Mouse (Mus musculus): ENCODE data around the gene Cnot1.
A peak's percentile ranks its signal among the peaks of the same experiment; 100 is the strongest.
"Not testable (repeated sequence)": the region's sequence is repeated elsewhere in the genome, so short reads cannot be mapped to it uniquely, and the experiment has no call there.

Gene Cnot1

GRCm38 (mm10) chr8:95816044-95816708, 8.9 kb upstream of the Cnot1 start:
- no peak for DNase-seq

GRCm38 (mm10) chr8:95810184-95810591, 2.9 kb upstream of the Cnot1 start:
- DNase-seq: no peak

- no peak for DNase-seq
Observed at GRCm38 (mm10) chr8:95809116-95809515, 1.9 kb upstream of the Cnot1 start.

- no peak for DNase-seq
Observed at GRCm38 (mm10) chr8:95808631-95809030, 1.4 kb upstream of the Cnot1 start.

GRCm38 (mm10) chr8:95807861-95808260, 597 bp upstream of the Cnot1 start:
- peak; percentile 91 for DNase-seq

GRCm38 (mm10) chr8:95806461-95807191, 638 bp downstream of the Cnot1 start:
- no peak for DNase-seq

GRCm38 (mm10) chr8:95805482-95805881, 1.8 kb downstream of the Cnot1 start:
- DNase-seq: no peak

- no peak for DNase-seq
Observed at GRCm38 (mm10) chr8:95802231-95802630, 5.0 kb downstream of the Cnot1 start.

- no peak for DNase-seq
Observed at GRCm38 (mm10) chr8:95801476-95802064, 5.7 kb downstream of the Cnot1 start.

GRCm38 (mm10) chr8:95800353-95800752, 6.9 kb downstream of the Cnot1 start:
- no peak for DNase-seq

- no peak for DNase-seq
Observed at GRCm38 (mm10) chr8:95799891-95800290, 7.4 kb downstream of the Cnot1 start.

- DNase-seq: no peak
Observed at GRCm38 (mm10) chr8:95799117-95799516, 8.1 kb downstream of the Cnot1 start.

- DNase-seq: not testable (repeated sequence)
Observed at GRCm38 (mm10) chr8:95795333-95796061, 11.8 kb downstream of the Cnot1 start.

GRCm38 (mm10) chr8:95785591-95785990, 21.7 kb downstream of the Cnot1 start:
- DNase-seq: no peak

- no peak for DNase-seq
Observed at GRCm38 (mm10) chr8:95782628-95783027, 24.6 kb downstream of the Cnot1 start.

- no peak for DNase-seq
Observed at GRCm38 (mm10) chr8:95781775-95782174, 25.5 kb downstream of the Cnot1 start.

GRCm38 (mm10) chr8:95781085-95781484, 26.2 kb downstream of the Cnot1 start:
- no peak for DNase-seq

GRCm38 (mm10) chr8:95764133-95764532, 43.1 kb downstream of the Cnot1 start:
- no peak for DNase-seq

- DNase-seq: no peak
Observed at GRCm38 (mm10) chr8:95760323-95760722, 46.9 kb downstream of the Cnot1 start.

- no peak for DNase-seq
Observed at GRCm38 (mm10) chr8:95751924-95752323, 55.3 kb downstream of the Cnot1 start.

GRCm38 (mm10) chr8:95748028-95748427, 59.2 kb downstream of the Cnot1 start:
- DNase-seq: no peak

GRCm38 (mm10) chr8:95741732-95742131, 65.5 kb downstream of the Cnot1 start:
- DNase-seq: no peak

GRCm38 (mm10) chr8:95738596-95738995, 68.7 kb downstream of the Cnot1 start:
- no peak for DNase-seq

All from right cerebral cortex, postnatal 25 days (tissue).